Mouse (Mus musculus) left cerebral cortex, adult 2 months (tissue): ENCODE measurements around the gene Rbbp6. TPM values are rescaled to one million over a fixed set of nuclear protein-coding genes. Genes with fewer than 3 reads are reported as not detected.

Experiments
- DNase-seq, 2 experiments: peaks; one replicate each; pipeline ENCODE4 v3.0.0; 2021 to 2022; ENCODE audit warnings: low spot score in 2 of 2, mixed read lengths in 1 of 2; ENCODE audit errors: extremely low spot score in 1 of 2
- H3K27ac ChIP-seq: fragments of 200-600 bp; 2 replicates; pipeline ENCODE4 v1.8.1; 2022
- H3K4me3 ChIP-seq: fragments of 200-600 bp; 2 replicates; pipeline ENCODE4 v1.8.1; 2022
- CTCF ChIP-seq: fragments of 200-600 bp; IDR thresholded peaks from 2 replicates; pipeline ENCODE4 v1.8.1; 2022; ENCODE audit warnings: antibody characterized with exemption, mild to moderate bottlenecking, moderate library complexity
- intact Hi-C: fragments of 180-260 bp; cut with DNase I; formaldehyde crosslinking; loops from one replicate; pipeline ENCODE4 v1.15.1; 2025
- total RNA-seq, 2 experiments: library from RNA; stranded (reverse); gene quantifications; 2 replicates each; pipeline ENCODE4 v1.2.3; 2021

The Rbbp6 gene
- total RNA-seq, 2 experiments from 2014 or later, result 67.7 to 70.8 TPM

DNA sequence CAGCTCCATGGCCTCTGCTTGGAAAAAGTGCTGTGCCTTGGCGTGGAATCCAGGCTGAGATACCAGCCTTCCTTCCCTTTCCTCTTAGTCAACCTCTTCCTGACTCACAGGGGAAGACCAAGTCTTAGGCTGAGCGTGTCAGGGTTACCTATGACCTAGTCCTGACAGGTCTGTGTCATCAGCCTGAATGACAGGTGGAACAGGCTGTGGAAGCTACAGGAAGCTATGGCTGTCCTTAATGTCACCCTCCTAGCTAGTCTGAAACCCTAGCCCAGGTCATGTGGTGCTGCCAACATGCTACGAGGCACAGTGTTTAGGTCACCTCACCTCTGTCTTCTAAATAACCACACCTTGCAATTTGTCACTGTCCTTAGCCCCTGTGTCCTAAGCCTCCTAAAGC is 16.2 kb upstream of the Rbbp6 start:
- H3K27ac ChIP-seq, result no peak overlapping the region
- TF ChIP-seq CTCF, result no peak
- intact Hi-C loops, result loop anchor here (5.0 kb wide), 1 partner anchor 518 kb away; no protein-coding TSS in a partner anchor
- no peak overlapping the region for H3K4me3 ChIP-seq
- no peak for DNase-seq

DNA sequence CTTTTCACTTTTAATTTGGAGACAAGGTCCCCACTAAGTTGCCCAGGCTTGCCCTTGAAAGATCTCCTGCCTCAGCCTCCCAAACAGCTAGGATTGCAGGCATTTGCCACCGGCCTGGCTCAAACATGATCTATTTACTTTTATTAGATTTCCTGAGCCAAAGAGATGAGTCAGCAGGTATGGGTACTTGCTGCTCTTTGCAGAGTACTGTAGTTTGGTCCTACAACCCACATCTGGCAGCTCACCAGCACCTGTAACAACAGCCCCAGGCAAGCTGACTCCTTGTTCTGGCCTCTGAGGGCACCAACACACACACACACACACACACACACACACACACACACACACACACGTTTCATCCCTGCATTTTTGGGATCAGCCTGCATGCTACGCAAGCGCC is 14.0 kb upstream of the Rbbp6 start:
- DNase-seq, result no peak
- TF ChIP-seq CTCF, result no peak
- H3K4me3 ChIP-seq, result no peak overlapping the region
- no peak overlapping the region for H3K27ac ChIP-seq
- intact Hi-C loops, result no loop called here

DNA sequence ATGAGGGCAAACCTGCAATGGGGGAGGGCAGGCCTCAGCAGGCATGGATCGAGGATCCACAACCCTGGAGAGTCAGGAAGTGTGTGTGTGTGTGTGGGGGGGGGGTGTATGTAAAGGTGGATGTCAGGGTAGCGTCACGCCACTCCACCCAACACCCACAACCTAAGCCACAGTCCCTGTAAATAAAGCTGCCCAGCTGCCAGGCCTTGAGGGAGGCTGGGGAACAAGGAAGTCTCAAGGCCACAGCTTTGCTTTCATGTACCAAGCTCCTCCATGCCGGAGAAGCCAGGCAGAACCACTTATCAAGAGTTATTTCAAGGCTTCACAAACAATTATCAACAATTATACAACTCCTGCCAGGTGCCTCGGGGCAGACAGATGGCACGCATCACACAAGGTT is 13.4 kb upstream of the Rbbp6 start:
- intact Hi-C loops, result no loop called here
- Histone ChIP-seq H3K4me3 (no peak overlapping the region), H3K27ac (no peak overlapping the region)
- no peak for DNase-seq
- TF ChIP-seq CTCF, result no peak

DNA sequence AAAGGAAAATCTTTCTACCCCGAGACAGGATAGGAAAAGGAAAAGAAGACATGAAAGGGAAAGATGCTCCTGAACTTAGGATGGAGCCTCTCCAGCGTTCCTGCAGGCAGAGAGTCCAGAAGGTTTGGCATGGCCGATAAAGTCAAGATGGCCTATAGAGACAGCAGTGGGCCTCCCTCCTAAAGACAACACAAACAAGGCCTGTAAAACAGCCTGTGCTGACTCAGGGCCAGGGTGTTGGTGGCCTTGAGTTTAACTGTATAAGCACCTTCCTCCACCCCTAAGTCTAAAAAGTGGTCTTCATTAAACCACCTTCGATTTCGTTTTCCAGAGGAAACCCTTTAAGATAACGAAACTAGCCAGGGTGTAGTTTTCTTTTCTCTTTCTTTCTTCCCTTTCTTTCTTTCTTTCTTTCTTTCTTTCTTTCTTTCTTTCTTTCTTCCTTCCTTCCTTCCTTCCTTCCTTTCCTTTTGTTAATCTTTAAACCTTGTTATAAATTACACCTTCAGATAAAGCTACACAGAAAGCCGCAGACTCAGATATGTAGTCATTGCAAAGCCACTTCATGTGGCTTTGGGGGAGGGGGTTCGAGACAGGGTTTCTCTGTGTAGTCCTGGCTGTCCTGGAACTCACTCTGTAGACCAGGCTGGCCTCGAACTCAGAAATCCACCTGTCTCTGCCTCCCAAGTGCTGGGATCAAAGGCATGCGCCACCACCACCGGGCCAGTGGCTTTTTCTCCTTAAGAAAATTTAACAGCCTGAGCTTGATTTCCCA is 10.8 kb upstream of the Rbbp6 start:
- Histone ChIP-seq H3K4me3 (no peak overlapping the region), H3K27ac (no peak overlapping the region)
- no peak for DNase-seq
- intact Hi-C loops, result no loop called here
- TF ChIP-seq CTCF, result no peak

DNA sequence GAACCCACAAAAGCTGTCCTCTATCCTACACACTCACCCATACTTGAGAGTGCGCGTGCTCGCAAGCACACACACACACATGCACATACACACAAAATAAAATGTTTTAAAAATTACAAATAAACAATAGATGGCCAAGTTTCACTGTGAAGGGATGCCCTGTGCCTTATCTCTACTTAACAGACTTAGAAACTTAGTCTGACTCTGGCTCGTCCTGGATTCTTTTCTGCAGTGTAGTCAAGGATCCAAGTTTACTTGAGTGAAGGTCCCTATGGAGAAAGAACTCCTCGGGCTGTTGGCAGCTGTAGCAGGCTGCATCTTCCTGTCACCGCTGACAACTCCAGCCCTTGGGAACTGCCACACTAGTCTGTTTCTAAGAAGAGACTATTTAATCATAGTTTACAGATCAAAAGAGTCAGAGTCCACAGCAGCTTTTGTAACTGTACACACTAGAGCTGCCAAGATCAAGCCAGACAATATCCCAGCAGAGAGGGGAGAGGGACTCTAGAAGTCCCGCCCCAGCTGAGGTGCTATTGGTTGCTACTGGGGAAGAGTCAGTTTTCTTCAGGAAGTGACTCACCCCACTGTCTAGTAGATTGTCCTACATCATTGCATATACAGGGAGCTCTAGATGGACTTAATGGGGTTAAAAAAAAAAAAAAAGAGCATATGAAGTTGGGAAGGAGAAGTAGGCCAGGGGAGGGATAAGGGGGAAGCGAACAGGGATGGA is 10.1 kb upstream of the Rbbp6 start:
- no peak for TF ChIP-seq CTCF
- no peak overlapping the region for H3K4me3 ChIP-seq
- no peak for DNase-seq
- intact Hi-C loops, result no loop called here
- H3K27ac ChIP-seq, result no peak overlapping the region

DNA sequence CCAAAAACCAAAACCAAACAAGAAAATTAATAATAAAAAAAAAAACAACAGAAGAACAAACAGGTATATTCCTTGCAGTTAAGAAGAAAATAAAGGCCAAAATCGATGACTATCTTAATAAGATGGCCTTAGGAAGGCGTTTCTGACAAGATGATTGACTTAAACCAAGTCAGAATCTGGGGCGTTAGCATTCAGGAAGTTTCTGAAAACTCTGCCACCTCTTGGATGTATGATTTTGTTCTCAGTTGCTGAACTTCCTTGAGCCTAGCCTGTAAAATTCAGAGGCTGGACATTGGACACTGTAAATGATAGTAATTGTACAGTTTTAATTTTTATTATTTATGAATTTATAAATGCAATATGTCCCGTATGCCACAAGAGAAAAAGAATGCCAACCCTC is 3.3 kb downstream of the Rbbp6 start:
- TF ChIP-seq CTCF, result no peak
- intact Hi-C loops, result no loop called here
- Histone ChIP-seq H3K4me3 (peak overlapping the region; percentile 99), H3K27ac (no peak overlapping the region; the same call in 1 of the 2 replicates)
- DNase-seq, result no peak

DNA sequence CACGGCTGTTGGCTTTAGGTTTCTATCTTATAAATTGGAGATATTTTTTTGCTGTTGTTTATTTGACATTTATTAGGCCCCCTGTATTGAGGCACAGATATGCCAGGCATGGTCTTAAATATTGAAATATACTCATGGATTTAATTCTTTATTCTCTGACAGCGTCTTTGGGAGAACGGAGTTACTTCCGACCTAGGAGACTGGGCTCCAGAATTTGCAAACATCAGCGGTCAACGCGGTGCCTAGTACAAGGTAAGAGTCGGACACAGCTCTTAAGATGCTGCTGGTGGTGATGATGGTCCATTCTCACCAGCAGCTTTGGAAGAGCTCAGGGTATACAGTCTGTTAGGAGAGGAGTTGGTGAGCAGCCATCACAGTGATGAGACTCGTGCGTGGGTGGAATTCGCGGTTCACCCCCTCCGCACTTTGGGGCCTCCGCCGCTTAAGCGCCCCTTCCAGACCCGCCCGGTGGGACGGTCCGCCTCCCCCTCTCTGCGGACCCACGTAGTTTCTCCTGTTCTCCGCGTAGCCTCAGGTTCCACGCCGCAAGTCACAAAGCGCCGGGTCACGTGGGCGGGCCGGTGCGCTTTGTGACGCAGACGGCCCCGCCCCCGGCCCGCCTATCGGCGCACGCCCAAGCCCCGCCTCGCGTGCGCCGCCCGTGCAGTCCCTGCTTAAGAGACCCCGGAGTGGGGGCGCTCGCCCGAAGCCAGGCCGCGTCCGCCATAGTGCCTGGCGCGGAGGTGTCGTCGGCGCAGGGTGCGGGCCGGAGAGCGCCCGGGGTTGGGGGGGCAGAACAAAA is 3.9 kb downstream of the Rbbp6 start:
- intact Hi-C loops, result no loop called here
- DNase-seq, result peak; percentile 93 to 95
- peak; percentile 21; the same call in 1 of the 2 replicates for TF ChIP-seq CTCF
- peak overlapping the region; percentile 99 for H3K4me3 ChIP-seq
- peak overlapping the region; percentile 96 for H3K27ac ChIP-seq

DNA sequence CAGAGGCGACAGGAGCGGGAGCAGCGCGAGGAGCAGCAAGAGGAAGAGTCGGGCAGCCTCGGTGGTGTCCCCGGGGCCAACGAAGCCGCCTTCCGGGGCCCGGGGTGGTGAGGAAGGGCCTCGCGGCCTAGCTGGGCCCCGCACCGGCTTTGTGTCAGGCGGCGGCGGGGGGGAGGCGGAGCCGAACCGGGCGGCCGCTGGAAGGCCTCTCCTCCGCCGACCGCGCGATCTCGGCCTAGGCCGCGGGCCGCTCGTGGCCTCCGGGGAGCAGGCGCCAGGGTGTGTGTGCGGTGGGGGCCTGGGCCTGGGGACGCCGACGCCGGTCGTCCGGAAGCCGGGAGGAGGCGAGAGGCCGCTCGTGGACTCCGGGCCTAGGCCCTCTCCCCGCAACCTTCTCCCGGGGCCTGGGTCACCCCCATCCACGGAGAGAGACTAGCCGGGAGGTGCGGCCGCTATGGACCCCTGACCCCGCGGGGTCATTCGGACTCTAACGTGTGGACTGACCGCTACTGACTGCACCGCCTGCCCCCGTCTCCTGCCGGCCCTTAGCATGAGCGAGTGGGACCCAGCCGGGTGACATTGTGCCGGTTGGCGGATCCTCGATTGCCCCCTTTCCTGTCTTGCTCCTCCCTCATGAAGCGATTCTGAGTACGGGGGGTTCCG is 4.8 kb downstream of the Rbbp6 start:
- H3K27ac ChIP-seq, result peak overlapping the region; percentile 96
- DNase-seq, result peak; percentile 47 to 50
- TF ChIP-seq CTCF, result no peak
- H3K4me3 ChIP-seq, result peak overlapping the region; percentile 99
- intact Hi-C loops, result no loop called here

DNA sequence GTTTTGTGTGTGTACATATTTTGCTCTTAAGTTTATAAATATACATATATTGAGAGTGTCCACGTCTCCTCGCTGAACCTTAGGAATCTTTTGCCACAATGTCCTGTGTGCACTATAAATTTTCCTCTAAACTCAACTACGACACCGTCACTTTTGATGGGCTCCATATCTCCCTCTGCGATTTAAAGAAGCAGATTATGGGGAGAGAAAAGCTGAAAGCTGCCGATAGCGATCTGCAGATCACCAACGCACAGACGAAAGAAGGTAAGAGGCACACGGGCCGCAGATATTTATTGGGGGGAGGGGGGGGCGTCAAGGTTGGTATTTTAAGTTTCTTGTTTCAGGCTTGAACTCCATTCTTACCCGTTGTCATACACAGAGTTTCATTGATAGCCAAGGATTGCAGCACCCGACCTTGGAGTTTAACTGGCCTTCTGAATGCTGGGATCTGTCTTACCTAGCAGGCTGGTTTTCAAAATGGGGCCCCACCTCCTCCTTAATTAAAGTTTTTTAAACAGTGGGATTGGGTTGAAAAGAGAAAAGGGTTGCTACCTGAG is 5.5 kb downstream of the Rbbp6 start:
- peak overlapping the region; percentile 96 for H3K27ac ChIP-seq
- no peak for DNase-seq
- TF ChIP-seq CTCF, result no peak
- intact Hi-C loops, result no loop called here
- H3K4me3 ChIP-seq, result peak overlapping the region; percentile 99

DNA sequence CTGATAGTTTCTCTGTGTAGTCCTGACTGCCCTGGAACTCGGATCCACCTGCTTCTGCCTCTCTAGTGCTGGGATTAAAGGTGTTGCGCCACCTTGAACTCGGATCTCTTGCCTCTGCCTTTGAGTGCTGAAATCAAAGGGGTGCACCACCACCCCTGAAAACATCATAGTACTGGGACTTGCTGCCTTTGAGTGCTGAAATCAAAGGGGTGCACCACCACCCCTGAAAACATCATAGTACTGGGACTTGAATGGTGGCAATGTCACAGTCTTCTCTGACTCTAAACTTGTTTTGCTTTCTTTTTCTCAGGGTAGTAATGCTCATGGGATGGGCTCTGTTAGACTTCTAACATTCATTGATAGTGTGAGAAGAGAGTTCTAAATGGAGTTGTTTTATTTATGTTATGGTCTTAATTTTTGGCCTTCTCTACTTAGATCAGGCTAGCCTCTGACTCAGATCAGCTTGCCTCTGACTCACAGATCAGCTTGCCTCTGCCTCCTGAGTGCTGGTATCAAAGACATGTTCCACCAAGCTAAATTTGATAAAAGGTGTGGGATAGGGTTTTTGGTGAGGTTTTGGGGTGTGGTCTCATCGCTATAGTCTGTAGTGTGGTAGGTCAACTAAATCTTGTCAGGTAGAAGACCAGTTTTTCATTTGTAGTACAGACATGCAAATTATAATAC is 6.7 kb downstream of the Rbbp6 start:
- Histone ChIP-seq H3K27ac (no peak overlapping the region), H3K4me3 (peak overlapping the region; percentile 99)
- intact Hi-C loops, result no loop called here
- TF ChIP-seq CTCF, result no peak
- DNase-seq, result no peak

DNA sequence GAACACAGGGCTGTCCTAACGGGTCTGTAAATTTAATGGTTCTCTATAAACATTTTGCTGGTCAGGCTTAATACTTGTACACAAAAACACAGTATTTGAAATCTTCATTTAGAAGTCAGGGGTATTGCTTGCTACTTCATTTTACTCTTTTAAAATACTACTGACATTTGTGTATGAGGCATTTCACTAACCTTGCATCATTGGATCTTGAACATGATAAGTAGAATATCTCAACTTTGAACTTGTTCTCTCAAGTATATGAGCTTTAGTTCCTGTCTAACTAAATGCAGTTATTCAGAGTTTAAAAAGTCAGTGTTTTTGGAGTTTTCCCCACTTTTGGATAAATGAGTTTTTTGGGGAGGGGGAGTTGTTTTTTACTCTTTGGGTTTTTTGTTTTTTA is 14.0 kb downstream of the Rbbp6 start:
- Histone ChIP-seq H3K27ac (no peak overlapping the region), H3K4me3 (no peak overlapping the region)
- intact Hi-C loops, result no loop called here
- TF ChIP-seq CTCF, result no peak
- DNase-seq, result no peak
